Mouse (Mus musculus): Measurements from ENCODE around the gene Gm21366. TPM values are rescaled to one million over a fixed set of nuclear protein-coding genes. Genes with fewer than 3 reads are reported as not detected.
"Not testable (repeated sequence)": the region's sequence is repeated elsewhere in the genome, so short reads cannot be mapped to it uniquely, and the experiment has no call there.

Gm21366 gene
- polyA plus RNA-seq (2016; fragmentation: Nextera tagmentation; extraction: Ambion mirVana) = not detected in 2 replicates

DNA sequence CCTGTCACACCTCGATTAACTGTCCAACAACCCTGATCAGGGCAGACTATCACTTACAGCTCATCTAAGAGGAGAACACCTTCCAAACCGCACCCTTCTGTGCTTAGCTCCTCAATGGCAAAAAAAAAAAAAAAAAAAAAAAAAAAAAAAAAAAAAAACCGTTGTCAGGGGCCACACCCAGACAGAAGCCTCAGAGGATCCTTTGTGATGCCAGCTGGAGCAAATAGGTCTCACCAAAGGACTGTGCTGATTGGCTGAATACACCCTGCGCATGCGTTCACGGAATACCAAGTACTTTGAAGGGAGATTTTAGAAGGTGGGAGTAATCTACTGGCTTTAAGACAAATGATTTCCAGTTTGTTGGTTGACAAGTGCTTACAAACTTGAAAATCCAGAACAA is at the start of gene Gm21366:
Gm21366 (minus strand) TSS at position 101 of the 400 bp plus-strand sequence.
- not testable (repeated sequence) for H3K9me3 ChIP-seq; H3K27me3 ChIP-seq (ENCODE audit: poor library complexity, severe bottlenecking); H3K36me3 ChIP-seq (replicated peaks); H3K27ac ChIP-seq; H3K4me1 ChIP-seq; H3K4me3 ChIP-seq; DNase-seq (ENCODE audit: extremely low spot score, low spot score)
- WGBS = no CpG with 5 or more reads among the region's 6 CpGs
